Mouse (Mus musculus) kidney, adult 2 months (tissue): ENCODE data around the gene Crtc3.

Source experiments
- CTCF ChIP-seq: fragments of 200-500 bp; conservative IDR thresholded peaks from 2 replicates; pipeline ENCODE4 v1.5.1; 2011; ENCODE audit warnings: low read depth, mild to moderate bottlenecking, control low read depth, low read length, moderate library complexity, mixed read lengths; ENCODE audit not compliant: insufficient read depth, insufficient read length
- POLR2A ChIP-seq: fragments of 200-500 bp; IDR thresholded peaks from one replicate; pipeline ENCODE4 v1.6.1; 2011; ENCODE audit warnings: low read depth, low read length, control low read depth

DNA sequence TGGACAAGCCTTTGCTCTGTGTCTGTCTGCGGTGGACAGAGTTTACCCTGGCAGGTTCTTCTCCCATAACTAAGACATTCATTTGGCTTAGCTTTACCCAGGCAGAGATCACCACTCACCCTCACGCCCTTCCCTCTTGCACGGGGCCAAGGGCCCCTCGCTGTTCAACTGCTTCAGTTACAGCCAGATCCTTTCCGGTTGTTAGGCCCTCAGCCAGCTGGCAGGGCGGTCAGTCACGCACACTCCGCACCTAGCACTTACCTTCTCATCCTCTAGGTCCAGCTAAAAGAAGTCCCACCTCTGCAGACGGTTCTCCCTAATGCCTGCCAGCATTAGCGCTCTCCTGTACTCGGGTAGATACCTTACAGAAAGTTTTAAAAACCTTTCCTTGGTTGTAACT is 44.3 kb upstream of the Crtc3 start:
- no peak for TF ChIP-seq CTCF
- no peak for TF ChIP-seq POLR2A
